Mouse (Mus musculus): ENCODE results near the gene Pttg1ip. TPM values are rescaled to one million over a fixed set of nuclear protein-coding genes. Genes with fewer than 3 reads are reported as not detected.
A peak's percentile ranks its signal among the peaks of the same experiment; 100 is the strongest.

Pttg1ip gene
- polyA plus RNA-seq (2015; fragmentation: Nextera tagmentation; extraction: Ambion mirVana) = 122 and 124 TPM in 2 replicates

DNA sequence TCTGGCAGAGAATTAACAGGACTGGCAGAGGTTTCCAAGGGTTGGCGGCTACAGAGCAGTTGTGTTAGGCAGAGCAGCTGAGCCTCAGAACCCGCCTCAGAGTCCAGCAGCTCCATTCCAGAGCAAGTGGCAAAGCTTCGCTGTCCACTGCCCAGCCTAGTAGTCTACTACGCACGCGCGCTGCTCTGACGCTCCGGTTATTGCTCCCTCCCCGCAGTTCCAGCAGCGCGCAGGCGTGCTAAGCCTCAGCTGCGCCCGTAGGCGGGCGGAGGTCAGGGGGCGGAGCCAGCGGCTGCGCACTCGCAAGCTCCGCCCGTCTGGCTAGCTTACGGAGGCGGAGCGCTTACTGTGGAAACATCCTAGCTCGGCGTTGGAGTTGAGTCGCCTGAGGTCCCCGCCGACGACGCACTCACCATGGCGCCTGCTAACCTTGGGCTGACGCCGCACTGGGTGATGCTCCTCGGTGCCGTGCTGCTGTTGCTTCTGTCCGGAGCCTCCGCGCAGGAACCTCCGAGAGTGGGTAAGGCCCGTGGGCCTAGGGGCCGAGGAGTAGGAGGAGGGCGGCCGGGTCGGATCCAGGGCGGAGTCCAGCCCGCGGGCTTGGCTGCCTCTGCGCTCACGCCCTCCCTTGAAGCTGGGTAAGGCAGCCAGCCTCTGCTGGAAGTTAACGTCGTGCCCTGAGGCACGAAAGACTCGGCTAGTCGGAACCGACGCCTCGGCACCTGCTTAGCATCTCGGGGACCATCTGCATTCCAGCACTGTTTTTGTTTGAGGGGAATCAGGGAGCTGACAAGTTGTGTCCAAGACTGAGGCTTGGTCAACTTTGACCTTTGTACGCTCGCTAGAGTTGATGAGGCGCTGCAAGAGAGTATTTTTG is at the start of gene Pttg1ip:
Pttg1ip (plus strand) TSS at position 313 of the 877 bp plus-strand sequence.
- Histone ChIP-seq H3K4me3 (peak within 1 kb of the TSS; percentile 67), H3K4me1 (peaks cover 22% of the 10 kb centered on the region), H3K27me3 (no peaks in the 10 kb centered on the region), H3K4me2 (replicated peaks) (peak within 1 kb of the TSS; percentile 93), H3K9me3 (no peaks in the 10 kb centered on the region), H3K9ac (peak within 1 kb of the TSS; percentile 82), H3K27ac (peak within 1 kb of the TSS; percentile 85), H3K36me3 (peaks cover 7% of the 10 kb centered on the region)
- WGBS = under 1% methylated on average over 64 of the region's 64 CpGs
- peak; percentile 97 for ATAC-seq (ENCODE audit: low FRiP score, low read depth)

DNA sequence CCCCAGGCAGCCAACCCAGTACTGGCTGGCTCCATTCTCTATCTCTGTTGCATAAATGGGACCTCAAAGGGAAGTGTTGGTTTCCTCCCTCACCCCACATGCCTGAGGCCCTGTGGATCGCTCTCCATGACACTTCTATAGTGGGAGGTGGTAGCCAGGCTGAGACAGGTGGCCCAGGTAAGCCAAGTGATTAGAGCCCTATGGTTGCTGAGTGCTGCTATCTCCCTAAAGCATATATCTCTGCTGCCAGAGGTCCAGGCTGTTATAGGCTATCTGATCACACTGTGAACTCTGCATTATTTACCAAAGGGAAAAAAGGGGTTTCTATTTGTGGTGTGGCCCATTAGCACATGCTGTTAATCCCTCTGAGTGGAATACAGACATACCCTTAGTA is 49.5 kb upstream of the Pttg1ip start:
- H3K27ac ChIP-seq = no peak overlapping the region
- ATAC-seq (ENCODE audit: low FRiP score, low read depth) = no peak
- no peak overlapping the region for H3K9ac ChIP-seq
- no peaks in the 10 kb centered on the region for H3K36me3 ChIP-seq
- no peaks in the 10 kb centered on the region for H3K9me3 ChIP-seq
- no peaks in the 10 kb centered on the region for H3K4me1 ChIP-seq
- H3K4me2 ChIP-seq (replicated peaks) = no peak overlapping the region
- no peak overlapping the region for H3K4me3 ChIP-seq
- 78% methylated on average over 1 of the region's 1 CpGs for WGBS
- H3K27me3 ChIP-seq = no peaks in the 10 kb centered on the region

DNA sequence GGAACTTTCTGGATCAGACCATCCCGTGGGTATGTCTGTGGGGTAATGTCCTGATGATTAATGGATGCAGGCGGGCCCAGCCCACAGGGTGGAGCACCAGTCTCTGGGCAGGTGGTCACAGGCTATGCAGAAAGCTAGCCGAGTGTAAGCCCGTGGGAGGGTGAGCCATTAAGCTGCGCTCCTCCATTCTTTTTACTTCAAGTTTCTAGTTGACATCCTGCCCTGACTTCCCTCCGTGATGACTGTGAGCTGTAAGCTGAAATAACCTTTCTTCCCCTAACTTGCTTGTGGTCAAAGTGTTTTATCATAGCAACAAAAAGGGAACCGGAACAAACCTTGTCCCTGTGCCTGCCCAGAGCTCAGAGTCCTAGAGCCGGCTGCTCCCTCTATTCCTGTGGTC is 44.8 kb upstream of the Pttg1ip start:
- ATAC-seq (ENCODE audit: low FRiP score, low read depth) = no peak
- 68% methylated on average over 8 of the region's 8 CpGs for WGBS
- H3K9ac ChIP-seq = no peak overlapping the region
- no peak overlapping the region for H3K4me3 ChIP-seq
- no peak overlapping the region for H3K4me2 ChIP-seq (replicated peaks)
- no peaks in the 10 kb centered on the region for H3K9me3 ChIP-seq
- no peak overlapping the region for H3K27ac ChIP-seq
- no peaks in the 10 kb centered on the region for H3K27me3 ChIP-seq
- no peaks in the 10 kb centered on the region for H3K36me3 ChIP-seq
- no peaks in the 10 kb centered on the region for H3K4me1 ChIP-seq

DNA sequence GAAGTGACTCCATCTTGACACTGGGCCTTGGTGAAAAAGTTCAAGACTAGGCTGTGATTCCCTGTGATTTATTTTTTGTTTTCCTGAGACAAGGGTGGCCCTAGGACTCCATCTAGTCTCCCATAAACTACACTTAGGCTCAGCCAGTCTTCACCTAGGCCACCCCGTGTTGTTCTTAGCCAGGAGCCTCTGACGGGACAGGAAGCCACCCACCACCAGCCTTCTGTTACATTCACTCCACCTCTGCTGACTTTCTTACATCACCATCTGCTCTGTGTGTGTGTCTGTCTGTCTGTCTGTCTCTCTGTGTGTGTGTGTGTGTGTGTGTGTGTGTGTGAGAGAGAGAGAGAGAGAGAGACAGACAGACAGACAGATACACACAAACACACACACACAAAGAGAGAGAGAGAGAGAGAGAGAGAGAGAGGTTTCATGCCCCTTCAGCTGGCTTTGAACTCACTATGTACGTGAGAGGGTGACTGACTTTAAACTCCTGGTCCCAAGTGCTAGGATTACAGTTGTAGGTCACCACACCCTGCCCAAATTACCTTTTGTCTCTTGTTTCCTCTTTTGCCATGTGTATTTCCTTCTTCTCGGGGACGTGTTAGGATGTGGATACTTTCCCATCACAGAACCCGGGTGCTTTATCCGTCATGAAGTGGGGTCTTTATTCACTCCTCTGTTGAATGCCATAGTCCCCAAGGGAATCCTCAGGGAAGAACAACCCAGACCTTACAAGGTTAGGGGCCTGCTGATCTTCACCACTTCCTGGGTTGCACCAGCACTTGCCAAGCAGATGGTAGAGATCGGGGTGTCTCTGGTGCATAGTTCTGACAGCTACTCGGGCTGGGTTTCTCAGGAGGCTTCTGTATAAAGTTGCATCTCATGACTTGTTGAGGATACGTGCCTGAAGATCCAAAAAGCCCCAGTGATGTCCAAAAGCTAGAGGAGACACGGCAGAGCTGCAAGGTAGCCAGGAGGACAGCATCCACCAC is 44.0 kb upstream of the Pttg1ip start:
- no peak overlapping the region for H3K4me3 ChIP-seq
- no peak overlapping the region for H3K27ac ChIP-seq
- no peak overlapping the region for H3K9ac ChIP-seq
- ATAC-seq (ENCODE audit: low FRiP score, low read depth) = no peak
- H3K27me3 ChIP-seq = no peaks in the 10 kb centered on the region
- no peaks in the 10 kb centered on the region for H3K4me1 ChIP-seq
- H3K36me3 ChIP-seq = no peaks in the 10 kb centered on the region
- H3K4me2 ChIP-seq (replicated peaks) = no peak overlapping the region
- WGBS = 83% methylated on average over 11 of the region's 11 CpGs
- H3K9me3 ChIP-seq = no peaks in the 10 kb centered on the region

DNA sequence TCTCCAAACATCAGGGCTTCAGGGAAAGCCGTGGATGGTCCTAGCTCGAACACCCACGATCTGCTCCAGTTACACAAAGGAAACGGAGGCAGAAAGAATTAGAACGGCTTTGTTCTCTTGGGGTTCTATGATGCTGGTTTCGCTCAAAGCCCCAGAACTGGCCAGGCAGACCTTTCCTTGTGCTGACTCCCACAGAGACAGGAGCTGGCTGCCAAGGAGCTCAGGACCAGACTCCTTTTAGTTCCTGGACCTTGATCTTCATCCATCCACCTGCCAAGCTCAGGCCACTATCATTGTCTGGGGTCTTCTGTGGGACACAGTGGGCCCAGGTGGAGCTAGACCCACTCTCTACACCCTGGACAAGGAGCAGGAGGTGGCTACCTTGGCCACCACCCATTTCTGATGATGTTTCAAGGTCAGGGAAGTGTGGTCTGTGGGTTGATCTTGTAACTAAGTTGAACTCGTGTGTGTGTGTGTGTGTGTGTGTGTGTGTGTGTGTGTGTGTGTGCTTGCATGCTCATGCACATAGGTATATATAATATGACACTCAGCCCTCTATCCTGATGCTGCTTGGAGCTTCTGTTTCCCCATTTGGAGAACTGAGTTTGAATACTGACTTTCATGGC is 42.1 kb upstream of the Pttg1ip start:
- Histone ChIP-seq H3K36me3 (no peaks in the 10 kb centered on the region), H3K27ac (no peak overlapping the region), H3K4me1 (no peaks in the 10 kb centered on the region), H3K9ac (no peak overlapping the region), H3K9me3 (no peaks in the 10 kb centered on the region), H3K4me3 (no peak overlapping the region), H3K4me2 (replicated peaks) (no peak overlapping the region), H3K27me3 (no peaks in the 10 kb centered on the region)
- no peak for ATAC-seq (ENCODE audit: low FRiP score, low read depth)
- WGBS = 90% methylated on average over 7 of the region's 7 CpGs

DNA sequence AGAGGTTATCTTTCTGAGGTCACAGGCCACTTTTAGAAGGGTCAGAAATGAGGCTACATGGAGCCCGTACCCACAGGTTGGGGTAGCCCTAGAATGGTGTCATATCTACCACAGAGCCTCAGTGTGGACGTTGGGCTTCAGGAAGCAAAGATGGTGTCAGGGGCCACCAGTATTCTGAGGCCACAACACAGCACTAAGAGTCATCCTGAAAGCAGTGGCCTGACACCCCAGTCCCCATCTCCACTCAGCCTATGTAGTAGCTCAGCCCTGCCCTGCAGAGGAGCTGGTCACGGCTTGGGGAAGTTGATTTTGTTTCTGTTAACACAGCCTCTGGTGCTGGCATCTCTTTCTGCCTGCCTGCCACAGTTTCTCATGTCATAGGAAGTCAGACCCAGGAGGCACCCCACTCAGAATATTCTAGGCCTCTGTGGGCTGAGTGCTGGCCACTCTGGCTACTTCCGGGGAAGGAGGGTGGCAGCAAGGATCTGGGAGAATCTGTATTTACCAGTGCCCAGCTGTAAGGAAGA is 40.9 kb upstream of the Pttg1ip start:
- H3K27ac ChIP-seq = no peak overlapping the region
- no peaks in the 10 kb centered on the region for H3K36me3 ChIP-seq
- ATAC-seq (ENCODE audit: low FRiP score, low read depth) = no peak
- no peak overlapping the region for H3K4me3 ChIP-seq
- H3K9ac ChIP-seq = no peak overlapping the region
- no peak overlapping the region for H3K4me2 ChIP-seq (replicated peaks)
- H3K4me1 ChIP-seq = no peaks in the 10 kb centered on the region
- H3K9me3 ChIP-seq = no peaks in the 10 kb centered on the region
- no peaks in the 10 kb centered on the region for H3K27me3 ChIP-seq
- 91% methylated on average over 4 of the region's 4 CpGs for WGBS

DNA sequence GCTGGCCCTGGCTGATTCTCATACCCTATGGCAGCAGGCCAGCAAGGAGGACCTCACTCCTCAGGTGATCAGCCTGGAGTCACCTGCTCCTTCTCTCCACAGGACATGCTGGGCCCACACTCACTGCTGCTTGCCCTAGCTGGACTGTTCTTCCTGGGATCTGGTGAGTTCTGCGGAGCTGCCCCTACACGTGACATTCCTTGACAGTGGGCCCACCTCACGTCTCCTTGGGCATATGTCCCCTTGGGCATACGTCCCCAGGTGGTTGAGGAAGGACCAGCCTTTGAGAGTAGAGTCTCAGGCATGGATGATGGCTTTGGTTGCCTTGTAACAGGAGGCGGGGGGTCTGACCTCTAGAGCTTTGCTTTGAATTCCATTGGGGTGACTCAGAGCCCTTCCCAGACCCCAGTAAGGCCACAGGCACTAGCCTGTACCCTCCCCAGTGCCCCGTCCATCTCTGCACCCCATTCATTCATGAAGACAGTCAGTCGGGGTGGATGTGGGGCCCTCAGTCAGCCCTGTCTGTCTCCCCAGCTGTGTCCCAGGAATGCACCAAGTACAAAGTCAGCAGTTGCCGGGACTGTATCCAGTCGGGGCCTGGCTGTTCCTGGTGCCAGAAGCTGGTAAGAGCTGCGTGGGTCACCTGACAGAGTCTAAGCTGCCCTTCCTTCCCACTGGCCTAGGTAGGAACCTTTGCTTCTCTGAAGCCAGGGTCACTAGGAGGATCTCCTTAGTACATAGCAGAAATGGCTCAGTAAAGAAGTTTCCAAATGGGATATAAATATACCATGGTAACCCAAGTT is 39.5 kb upstream of the Pttg1ip start:
- Histone ChIP-seq H3K4me3 (no peak overlapping the region), H3K27me3 (no peaks in the 10 kb centered on the region), H3K4me1 (no peaks in the 10 kb centered on the region), H3K36me3 (no peaks in the 10 kb centered on the region), H3K4me2 (replicated peaks) (no peak overlapping the region), H3K9ac (no peak overlapping the region), H3K27ac (no peak overlapping the region), H3K9me3 (no peaks in the 10 kb centered on the region)
- no peak for ATAC-seq (ENCODE audit: low FRiP score, low read depth)
- 81% methylated on average over 10 of the region's 10 CpGs for WGBS

DNA sequence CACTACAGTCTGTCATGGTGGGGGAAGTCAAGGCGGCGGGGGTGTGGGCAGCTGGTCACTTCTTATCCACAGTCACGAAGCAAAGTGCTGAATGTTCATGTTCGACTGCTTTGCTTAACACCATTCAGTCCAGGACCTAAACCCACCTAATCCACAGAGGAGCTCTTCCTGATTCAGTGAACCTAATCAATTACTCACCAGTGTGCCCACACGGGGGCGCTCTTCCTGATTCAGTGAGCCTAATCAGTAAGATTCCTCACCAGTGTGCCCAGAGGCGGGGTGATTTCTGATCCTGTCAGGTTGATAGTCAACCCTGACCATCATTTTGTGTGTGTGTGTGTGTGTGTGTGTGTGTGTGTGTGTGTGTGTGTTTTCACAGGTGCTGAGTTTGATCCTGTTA is 38.3 kb upstream of the Pttg1ip start:
- H3K27me3 ChIP-seq = no peaks in the 10 kb centered on the region
- no peak overlapping the region for H3K4me3 ChIP-seq
- no peak for ATAC-seq (ENCODE audit: low FRiP score, low read depth)
- no peaks in the 10 kb centered on the region for H3K4me1 ChIP-seq
- no peak overlapping the region for H3K27ac ChIP-seq
- no peaks in the 10 kb centered on the region for H3K9me3 ChIP-seq
- 50% methylated on average over 7 of the region's 7 CpGs for WGBS
- H3K9ac ChIP-seq = no peak overlapping the region
- no peak overlapping the region for H3K4me2 ChIP-seq (replicated peaks)
- no peaks in the 10 kb centered on the region for H3K36me3 ChIP-seq

DNA sequence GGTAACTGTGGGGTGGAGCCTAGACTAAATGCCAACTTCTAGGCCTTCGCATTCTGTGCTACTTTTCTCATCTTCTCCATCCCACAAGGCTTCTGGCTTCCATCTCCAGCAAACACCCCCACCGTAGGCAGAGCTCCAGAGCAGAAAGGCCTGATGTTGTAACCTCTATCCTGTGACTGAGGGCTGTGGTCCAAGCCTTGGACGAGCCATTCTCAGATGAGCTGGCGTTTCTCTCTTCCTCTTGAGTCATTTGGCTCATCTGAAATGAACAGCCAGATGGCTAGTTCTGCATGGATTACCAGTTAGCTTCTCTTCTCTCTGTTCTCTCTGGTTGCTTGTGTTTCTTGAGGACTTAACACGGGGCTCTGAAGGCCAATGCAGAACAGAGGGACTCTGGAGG is 36.6 kb upstream of the Pttg1ip start:
- H3K9ac ChIP-seq = no peak overlapping the region
- H3K4me1 ChIP-seq = no peaks in the 10 kb centered on the region
- H3K27ac ChIP-seq = no peak overlapping the region
- WGBS = 77% methylated on average over 5 of the region's 5 CpGs
- no peak for ATAC-seq (ENCODE audit: low FRiP score, low read depth)
- no peaks in the 10 kb centered on the region for H3K9me3 ChIP-seq
- H3K4me2 ChIP-seq (replicated peaks) = no peak overlapping the region
- H3K27me3 ChIP-seq = no peaks in the 10 kb centered on the region
- no peak overlapping the region for H3K4me3 ChIP-seq
- no peaks in the 10 kb centered on the region for H3K36me3 ChIP-seq

DNA sequence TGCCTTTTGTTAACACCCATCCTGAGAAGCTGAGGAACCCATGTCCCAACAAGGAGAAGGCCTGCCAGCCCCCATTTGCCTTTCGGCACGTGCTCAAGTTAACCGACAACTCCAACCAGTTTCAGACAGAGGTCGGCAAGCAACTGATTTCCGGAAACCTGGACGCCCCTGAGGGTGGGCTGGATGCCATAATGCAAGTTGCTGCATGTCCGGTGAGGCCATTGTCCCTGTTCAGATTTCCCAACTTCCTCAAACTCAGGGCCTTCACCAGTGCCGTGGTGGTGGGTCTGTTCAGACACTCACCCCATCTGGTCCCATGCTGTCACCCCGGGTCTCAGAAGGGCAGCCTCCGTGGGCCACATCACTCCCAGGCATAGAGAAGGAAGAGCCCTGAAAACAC is 32.9 kb upstream of the Pttg1ip start:
- Histone ChIP-seq H3K4me1 (no peaks in the 10 kb centered on the region), H3K4me2 (replicated peaks) (no peak overlapping the region), H3K27me3 (no peaks in the 10 kb centered on the region), H3K4me3 (no peak overlapping the region), H3K27ac (no peak overlapping the region), H3K9me3 (no peaks in the 10 kb centered on the region), H3K9ac (no peak overlapping the region), H3K36me3 (no peaks in the 10 kb centered on the region)
- WGBS = 75% methylated on average over 10 of the region's 10 CpGs
- ATAC-seq (ENCODE audit: low FRiP score, low read depth) = no peak

DNA sequence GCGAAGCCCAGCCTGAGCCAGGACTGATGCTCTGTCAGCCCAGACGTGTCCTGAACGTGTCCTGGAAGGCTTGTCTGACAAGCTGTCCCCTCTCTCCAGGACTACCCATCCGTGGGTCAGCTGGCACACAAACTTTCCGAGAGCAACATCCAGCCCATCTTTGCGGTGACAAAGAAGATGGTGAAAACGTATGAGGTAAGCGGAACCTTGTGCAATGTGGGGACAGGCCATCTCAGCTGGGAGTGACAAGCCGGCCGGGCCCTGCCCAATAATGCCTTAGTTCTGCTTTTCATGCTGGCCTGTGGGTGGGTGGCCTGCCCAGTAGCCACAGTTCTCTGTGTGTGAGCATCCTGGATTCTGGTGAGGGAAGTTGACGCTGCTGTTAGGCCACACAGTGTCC is 30.6 kb upstream of the Pttg1ip start:
- WGBS = 72% methylated on average over 11 of the region's 11 CpGs
- no peaks in the 10 kb centered on the region for H3K36me3 ChIP-seq
- ATAC-seq (ENCODE audit: low FRiP score, low read depth) = no peak
- H3K27ac ChIP-seq = no peak overlapping the region
- no peak overlapping the region for H3K4me3 ChIP-seq
- H3K9me3 ChIP-seq = no peaks in the 10 kb centered on the region
- no peak overlapping the region for H3K9ac ChIP-seq
- H3K27me3 ChIP-seq = no peaks in the 10 kb centered on the region
- no peak overlapping the region for H3K4me2 ChIP-seq (replicated peaks)
- H3K4me1 ChIP-seq = no peaks in the 10 kb centered on the region

Data from limb, embryonic 13.5 days (tissue).